Mouse (Mus musculus): ENCODE measurements around the gene Gpr19. TPM values are rescaled to one million over a fixed set of nuclear protein-coding genes. Genes with fewer than 3 reads are reported as not detected.

The Gpr19 gene
- 14.7 and 15.6 TPM in 2 replicates for polyA plus RNA-seq (2012; rRNA removed)

GRCm38 (mm10) chr6:134898095-134898965 lies at the start of gene Gpr19:
TSS of gene Gpr19 (minus strand) at chr6:134898578.
- peaks cover 7% of the 10 kb centered on the region for H3K4me1 ChIP-seq (replicated peaks; ENCODE audit: control insufficient read depth, insufficient read depth, low read length)
- H3K27me3 ChIP-seq (ENCODE audit: control insufficient read depth, insufficient read depth, low read length) = no peaks in the 10 kb centered on the region
- under 1% methylated on average over 51 of the region's 51 CpGs for WGBS
- peak; percentile 36; the same call in 1 of the 2 replicates for TF ChIP-seq CTCF (IDR thresholded peaks at IDR 0.05; ENCODE audit: borderline replicate concordance, control insufficient read depth, extremely low read depth, insufficient read depth, low read length, poor library complexity)
- no peak; the same call in 1 of the 2 replicates for TF ChIP-seq POLR2A (IDR thresholded peaks at IDR 0.05; ENCODE audit: control insufficient read depth, extremely low read depth, insufficient read depth, low read length, poor library complexity)
- H3K4me3 ChIP-seq (ENCODE audit: control insufficient read depth, insufficient read depth, low read length) = peak within 1 kb of the TSS; percentile 89
- H3K36me3 ChIP-seq (ENCODE audit: control insufficient read depth, insufficient read depth, low read length) = no peaks in the 10 kb centered on the region
- H3K27ac ChIP-seq (ENCODE audit: control insufficient read depth, insufficient read depth, low read length) = peak within 1 kb of the TSS; percentile 97
- peak; percentile 78 for DNase-seq

GRCm38 (mm10) chr6:134947311-134948087 lies 49.1 kb upstream of the Gpr19 start:
- peak; percentile 67 for DNase-seq
- no peak overlapping the region for H3K4me3 ChIP-seq (ENCODE audit: control insufficient read depth, insufficient read depth, low read length)
- 67% methylated on average over 13 of the region's 13 CpGs for WGBS
- no peak overlapping the region for H3K27ac ChIP-seq (ENCODE audit: control insufficient read depth, insufficient read depth, low read length)
- H3K4me1 ChIP-seq (replicated peaks; ENCODE audit: control insufficient read depth, insufficient read depth, low read length) = no peaks in the 10 kb centered on the region; the same call in 1 of the 2 replicates
- no peaks in the 10 kb centered on the region for H3K27me3 ChIP-seq (ENCODE audit: control insufficient read depth, insufficient read depth, low read length)
- TF ChIP-seq CTCF (IDR thresholded peaks at IDR 0.05; ENCODE audit: borderline replicate concordance, control insufficient read depth, extremely low read depth, insufficient read depth, low read length, poor library complexity) = no peak
- TF ChIP-seq POLR2A (IDR thresholded peaks at IDR 0.05; ENCODE audit: control insufficient read depth, extremely low read depth, insufficient read depth, low read length, poor library complexity) = no peak
- H3K36me3 ChIP-seq (ENCODE audit: control insufficient read depth, insufficient read depth, low read length) = peaks cover 11% of the 10 kb centered on the region

DNA sequence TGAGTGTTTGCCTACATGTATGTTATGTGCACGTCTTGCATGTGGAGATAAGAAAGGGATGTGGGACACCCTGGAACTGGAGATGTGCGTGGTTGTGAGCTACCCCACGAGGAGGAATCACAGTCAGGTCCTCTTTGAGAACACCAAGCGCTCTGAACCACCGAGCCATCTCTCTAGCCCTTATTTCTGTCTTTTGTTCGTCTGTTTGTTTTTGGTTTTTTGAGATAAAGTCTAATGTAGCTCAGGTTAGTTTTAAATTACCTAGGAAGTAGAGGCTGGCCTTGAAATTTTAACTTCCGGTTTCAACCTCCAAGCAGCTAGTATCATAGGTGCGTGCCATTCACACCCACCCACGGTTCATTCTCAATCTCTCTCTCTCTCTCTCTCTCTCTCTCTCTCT lies 48.5 kb upstream of the Gpr19 start:
- Histone ChIP-seq H3K27me3 (ENCODE audit: control insufficient read depth, insufficient read depth, low read length) (no peaks in the 10 kb centered on the region), H3K36me3 (ENCODE audit: control insufficient read depth, insufficient read depth, low read length) (peaks cover 15% of the 10 kb centered on the region), H3K4me1 (replicated peaks; ENCODE audit: control insufficient read depth, insufficient read depth, low read length) (no peaks in the 10 kb centered on the region; the same call in 1 of the 2 replicates), H3K27ac (ENCODE audit: control insufficient read depth, insufficient read depth, low read length) (peak overlapping the region; percentile 56; the same call in 1 of the 2 replicates), H3K4me3 (ENCODE audit: control insufficient read depth, insufficient read depth, low read length) (no peak overlapping the region)
- WGBS = 72% methylated on average over 9 of the region's 9 CpGs
- no peak for DNase-seq
- no peak for TF ChIP-seq POLR2A (IDR thresholded peaks at IDR 0.05; ENCODE audit: control insufficient read depth, extremely low read depth, insufficient read depth, low read length, poor library complexity)
- TF ChIP-seq CTCF (IDR thresholded peaks at IDR 0.05; ENCODE audit: borderline replicate concordance, control insufficient read depth, extremely low read depth, insufficient read depth, low read length, poor library complexity) = no peak

- H3K27me3 ChIP-seq (ENCODE audit: control insufficient read depth, insufficient read depth, low read length) = no peaks in the 10 kb centered on the region
- WGBS = 82% methylated on average over 6 of the region's 6 CpGs
- H3K4me1 ChIP-seq (replicated peaks; ENCODE audit: control insufficient read depth, insufficient read depth, low read length) = no peaks in the 10 kb centered on the region; the same call in 1 of the 2 replicates
- no peak overlapping the region for H3K4me3 ChIP-seq (ENCODE audit: control insufficient read depth, insufficient read depth, low read length)
- H3K27ac ChIP-seq (ENCODE audit: control insufficient read depth, insufficient read depth, low read length) = no peak overlapping the region
- TF ChIP-seq POLR2A (IDR thresholded peaks at IDR 0.05; ENCODE audit: control insufficient read depth, extremely low read depth, insufficient read depth, low read length, poor library complexity) (no peak), CTCF (IDR thresholded peaks at IDR 0.05; ENCODE audit: borderline replicate concordance, control insufficient read depth, extremely low read depth, insufficient read depth, low read length, poor library complexity) (no peak)
- peaks cover 14% of the 10 kb centered on the region for H3K36me3 ChIP-seq (ENCODE audit: control insufficient read depth, insufficient read depth, low read length)
- DNase-seq = no peak
Measured at GRCm38 (mm10) chr6:134946054-134946453, 47.7 kb upstream of the Gpr19 start.

GRCm38 (mm10) chr6:134943759-134944407 lies 45.5 kb upstream of the Gpr19 start:
- Histone ChIP-seq H3K4me3 (ENCODE audit: control insufficient read depth, insufficient read depth, low read length) (no peak overlapping the region), H3K27ac (ENCODE audit: control insufficient read depth, insufficient read depth, low read length) (no peak overlapping the region), H3K27me3 (ENCODE audit: control insufficient read depth, insufficient read depth, low read length) (no peaks in the 10 kb centered on the region), H3K4me1 (replicated peaks; ENCODE audit: control insufficient read depth, insufficient read depth, low read length) (no peaks in the 10 kb centered on the region; the same call in 1 of the 2 replicates), H3K36me3 (ENCODE audit: control insufficient read depth, insufficient read depth, low read length) (peaks cover 14% of the 10 kb centered on the region)
- 88% methylated on average over 13 of the region's 13 CpGs for WGBS
- no peak for DNase-seq
- TF ChIP-seq POLR2A (IDR thresholded peaks at IDR 0.05; ENCODE audit: control insufficient read depth, extremely low read depth, insufficient read depth, low read length, poor library complexity) (no peak), CTCF (IDR thresholded peaks at IDR 0.05; ENCODE audit: borderline replicate concordance, control insufficient read depth, extremely low read depth, insufficient read depth, low read length, poor library complexity) (no peak)

GRCm38 (mm10) chr6:134939781-134940180 lies 41.4 kb upstream of the Gpr19 start:
- Histone ChIP-seq H3K27ac (ENCODE audit: control insufficient read depth, insufficient read depth, low read length) (no peak overlapping the region), H3K4me3 (ENCODE audit: control insufficient read depth, insufficient read depth, low read length) (no peak overlapping the region), H3K36me3 (ENCODE audit: control insufficient read depth, insufficient read depth, low read length) (peaks cover 21% of the 10 kb centered on the region), H3K4me1 (replicated peaks; ENCODE audit: control insufficient read depth, insufficient read depth, low read length) (no peaks in the 10 kb centered on the region), H3K27me3 (ENCODE audit: control insufficient read depth, insufficient read depth, low read length) (no peaks in the 10 kb centered on the region)
- TF ChIP-seq CTCF (IDR thresholded peaks at IDR 0.05; ENCODE audit: borderline replicate concordance, control insufficient read depth, extremely low read depth, insufficient read depth, low read length, poor library complexity) (no peak), POLR2A (IDR thresholded peaks at IDR 0.05; ENCODE audit: control insufficient read depth, extremely low read depth, insufficient read depth, low read length, poor library complexity) (no peak)
- WGBS = 95% methylated on average over 4 of the region's 4 CpGs
- no peak for DNase-seq
